Mouse (Mus musculus): ENCODE data around the gene Cep128.
"Not testable (repeated sequence)": the region's sequence is repeated elsewhere in the genome, so short reads cannot be mapped to it uniquely, and the experiment has no call there.

Gene Cep128

DNA sequence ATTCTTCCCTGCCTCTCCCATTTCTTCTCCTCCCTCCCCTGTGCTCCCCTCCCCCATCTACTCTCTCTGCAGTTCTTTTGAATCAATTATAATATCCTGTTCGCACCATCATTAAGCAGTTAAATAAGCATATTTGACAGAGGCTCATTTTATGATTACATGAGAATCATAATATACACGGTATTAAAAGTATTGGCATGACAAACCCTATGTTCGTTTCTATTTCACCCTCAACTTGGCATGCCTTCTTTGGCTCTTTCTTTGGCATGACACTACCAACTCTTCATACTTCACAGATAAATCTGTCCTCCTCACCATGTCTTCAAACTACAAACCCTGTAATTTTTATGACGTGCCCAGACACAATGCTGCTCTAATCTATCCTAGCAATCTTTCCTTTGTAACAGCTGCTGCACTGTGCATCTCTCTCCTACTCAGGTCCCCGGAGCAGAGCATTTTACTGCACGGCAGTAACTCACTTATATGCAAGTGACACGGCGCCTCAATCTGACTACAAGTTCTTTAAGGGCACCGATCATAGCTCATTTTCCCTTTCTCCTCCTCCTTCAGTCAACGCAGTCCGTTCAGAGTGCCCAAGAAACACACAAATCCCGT lies 324.4 kb downstream of the Cep128 start:
- no peak for DNase-seq (ENCODE audit: low spot score)

DNA sequence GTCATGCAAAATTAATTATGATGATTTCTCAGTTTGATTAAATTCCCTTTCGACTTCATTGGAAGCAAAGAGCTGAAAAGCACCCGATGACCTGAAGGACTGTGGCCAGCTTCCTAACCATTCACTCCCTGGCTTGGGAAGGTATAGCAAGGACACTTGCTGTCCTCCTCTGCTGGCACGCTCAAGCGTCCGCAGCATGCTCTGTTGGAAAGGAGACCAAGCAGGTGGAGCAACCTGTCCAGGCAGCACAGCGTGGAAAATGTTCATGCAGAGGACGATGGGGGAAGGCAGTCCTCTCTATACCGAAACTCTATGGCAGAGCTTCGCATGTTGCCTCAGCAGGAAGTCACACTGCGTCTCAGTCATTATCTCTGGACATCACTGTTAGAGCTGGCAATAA lies 327.3 kb downstream of the Cep128 start:
- DNase-seq (ENCODE audit: low spot score) = no peak

DNA sequence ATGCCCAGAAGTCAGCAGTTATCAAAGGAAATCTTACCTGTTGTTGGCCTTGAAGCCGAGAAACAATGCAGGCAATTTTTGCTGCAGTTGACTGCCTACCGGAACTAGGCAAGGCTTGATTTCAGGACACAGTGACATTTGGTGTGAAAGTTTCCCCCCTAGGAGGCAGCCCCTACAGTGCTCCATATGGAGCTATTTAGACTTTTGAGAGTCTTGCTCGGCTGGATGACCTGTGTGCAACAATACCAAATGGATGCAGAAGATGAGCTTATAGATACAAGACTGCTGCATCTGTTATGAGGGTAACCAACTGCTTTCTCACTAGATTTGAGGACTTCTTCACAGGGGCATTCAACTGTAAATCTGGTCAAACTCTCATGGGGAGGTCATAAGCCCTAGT lies 331.9 kb downstream of the Cep128 start:
- no peak for DNase-seq (ENCODE audit: low spot score)

DNA sequence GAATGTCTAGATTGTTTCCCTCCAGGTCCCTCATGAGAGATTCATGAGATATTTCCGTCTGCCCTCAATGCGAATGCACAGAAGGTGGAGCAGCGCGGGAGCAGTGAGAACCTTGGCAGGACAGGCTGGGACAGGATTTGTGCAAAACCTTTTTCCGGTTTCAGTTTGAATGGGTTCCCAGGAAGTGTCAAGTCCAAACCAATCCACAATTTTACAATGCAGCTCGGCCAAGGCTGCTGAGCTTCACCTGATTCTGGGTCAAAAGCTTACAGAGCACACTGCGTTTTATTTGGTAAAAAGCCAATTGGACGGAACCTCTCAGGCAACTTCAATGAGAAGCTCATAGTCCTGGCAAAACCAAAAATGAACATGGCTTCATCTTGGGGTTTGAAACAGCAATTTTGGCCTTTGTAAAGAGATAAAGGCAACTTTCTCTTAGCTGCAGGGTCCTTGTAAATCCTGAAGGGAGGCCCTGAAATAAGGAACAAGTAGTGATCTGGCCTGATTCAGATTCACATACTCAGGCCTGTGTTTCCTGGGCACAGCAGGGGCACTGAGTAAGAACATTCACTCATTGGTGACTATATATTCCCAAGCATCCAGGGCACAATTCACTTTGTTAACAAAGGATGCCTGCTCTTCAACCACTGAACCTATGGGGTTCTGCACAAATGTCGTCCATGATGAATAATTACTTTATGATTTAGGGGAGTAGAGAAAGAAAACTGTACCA lies 333.4 kb downstream of the Cep128 start:
- no peak for DNase-seq (ENCODE audit: low spot score)

DNA sequence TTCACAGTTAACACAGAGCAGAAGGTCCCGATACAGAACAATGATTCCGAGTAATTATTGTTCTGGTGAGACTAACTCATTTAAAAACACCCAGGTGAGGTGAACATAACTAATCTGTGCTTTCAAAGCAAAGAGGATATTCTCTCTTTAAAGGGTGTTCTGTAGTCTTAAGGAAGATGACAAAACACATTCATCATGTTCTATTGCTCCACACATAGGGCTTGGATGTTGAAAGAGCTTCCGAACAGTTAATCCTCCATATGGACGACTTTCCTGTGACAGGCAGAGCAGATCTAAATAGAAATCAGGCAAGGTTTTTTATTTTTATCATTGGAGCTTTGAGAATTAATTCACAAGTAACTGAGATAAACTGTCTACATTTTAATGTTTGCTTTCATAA lies 342.8 kb downstream of the Cep128 start:
- no peak for DNase-seq (ENCODE audit: low spot score)

DNA sequence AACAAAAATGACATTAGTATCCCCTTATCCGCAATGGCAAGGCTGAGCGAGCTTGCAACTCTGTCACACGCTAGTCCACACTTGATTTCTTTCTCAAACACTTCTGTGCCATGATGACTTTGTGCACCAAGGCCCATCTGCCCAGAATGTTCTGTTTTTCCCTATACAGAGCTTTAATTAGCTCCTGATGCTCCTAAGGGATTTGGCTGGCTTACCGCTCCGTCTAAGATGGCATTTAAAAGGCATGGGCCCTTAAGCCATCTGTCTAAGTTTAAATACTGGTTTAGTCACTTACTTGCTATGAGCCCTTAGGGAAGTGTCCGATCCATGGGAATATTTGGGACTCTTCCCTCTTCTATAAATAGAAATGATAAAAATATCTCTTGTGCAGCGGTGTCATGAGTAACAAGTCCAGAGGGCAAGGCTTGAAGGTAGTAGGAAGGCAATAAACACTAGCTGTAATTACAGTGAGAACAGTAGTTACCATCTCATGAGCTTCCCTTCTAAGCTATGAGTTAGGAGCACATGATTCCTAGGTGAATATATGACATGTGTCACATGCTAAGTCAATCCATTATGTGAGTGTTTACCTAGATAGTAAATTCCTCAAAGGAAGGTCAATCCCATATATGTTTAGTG lies 343.8 kb downstream of the Cep128 start:
- no peak for DNase-seq (ENCODE audit: low spot score)

DNA sequence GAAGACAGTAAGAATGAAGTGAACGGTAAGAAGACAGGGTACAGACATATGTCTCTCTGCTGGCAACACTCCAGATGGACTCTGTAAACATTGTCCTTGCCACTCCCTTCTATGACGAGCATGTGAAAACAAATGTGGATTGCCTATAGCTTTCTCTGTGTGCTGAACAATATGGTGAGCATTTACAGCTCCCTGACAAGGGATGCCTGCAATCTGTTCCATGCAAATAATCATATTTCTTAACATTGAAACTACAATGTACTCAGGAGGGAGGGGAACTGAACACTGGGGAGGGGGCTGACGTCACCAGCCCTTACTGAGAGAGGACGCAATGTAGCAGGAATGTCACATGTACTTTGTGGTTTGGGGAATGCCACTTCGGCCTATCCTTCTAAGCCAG lies 355.1 kb downstream of the Cep128 start:
- DNase-seq (ENCODE audit: low spot score) = no peak

DNA sequence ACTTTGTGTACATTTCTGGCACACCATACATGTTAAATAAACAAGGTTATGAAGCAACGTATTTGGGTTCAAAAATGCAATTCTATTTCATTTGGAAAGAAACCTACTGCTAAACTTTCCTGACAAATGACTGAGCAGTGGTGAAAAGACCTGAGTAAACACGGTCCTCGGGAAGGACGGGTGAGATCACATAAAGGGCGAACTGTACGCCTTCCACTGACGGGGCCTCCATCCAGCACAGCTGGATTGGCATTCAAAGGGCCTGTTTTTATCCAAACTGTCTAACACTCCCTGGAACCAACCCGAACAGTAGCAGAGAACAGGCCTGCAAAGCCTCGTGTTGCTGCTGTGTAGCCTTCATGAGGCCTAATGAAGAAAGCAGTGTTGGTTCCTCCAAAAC lies 356.5 kb downstream of the Cep128 start:
- no peak for DNase-seq (ENCODE audit: low spot score)

DNA sequence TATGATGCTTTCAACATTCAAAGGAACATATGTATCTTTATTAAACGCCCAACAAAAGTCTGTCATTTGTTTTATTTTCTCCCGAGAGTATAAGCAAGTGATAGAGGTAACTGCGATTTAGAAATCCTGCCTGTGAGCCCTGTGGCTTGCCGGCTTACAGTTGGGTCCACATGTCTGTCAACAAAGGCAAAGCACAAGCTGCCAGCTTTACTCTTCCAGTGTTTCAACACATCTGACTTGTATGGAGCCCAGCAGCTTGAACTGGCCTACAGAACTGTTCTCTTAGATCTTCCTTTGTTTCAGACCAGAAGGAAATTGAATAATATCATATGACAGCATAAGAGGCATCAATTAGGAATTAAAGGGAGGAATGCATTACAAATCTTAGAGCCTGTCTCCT lies 357.1 kb downstream of the Cep128 start:
- DNase-seq (ENCODE audit: low spot score) = no peak

DNA sequence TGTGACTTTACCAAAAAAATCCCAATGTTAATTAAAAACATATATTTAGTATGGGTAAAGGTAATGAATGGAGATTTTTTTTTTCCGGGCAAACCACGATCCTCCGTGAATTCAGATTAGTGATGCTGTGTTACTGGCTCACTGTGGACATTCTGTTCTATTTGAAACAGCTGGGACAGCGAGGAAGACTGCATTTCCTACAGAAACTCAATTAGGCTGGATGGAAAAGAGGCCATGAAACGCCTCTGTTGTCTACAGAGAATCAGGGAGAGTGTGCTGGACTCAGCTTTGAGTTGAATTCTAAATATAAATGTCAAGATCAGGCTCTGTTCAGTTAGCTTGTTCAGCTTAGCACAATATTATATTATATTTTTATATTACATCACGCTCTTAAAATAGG lies 369.1 kb downstream of the Cep128 start:
- no peak for DNase-seq (ENCODE audit: low spot score)

DNA sequence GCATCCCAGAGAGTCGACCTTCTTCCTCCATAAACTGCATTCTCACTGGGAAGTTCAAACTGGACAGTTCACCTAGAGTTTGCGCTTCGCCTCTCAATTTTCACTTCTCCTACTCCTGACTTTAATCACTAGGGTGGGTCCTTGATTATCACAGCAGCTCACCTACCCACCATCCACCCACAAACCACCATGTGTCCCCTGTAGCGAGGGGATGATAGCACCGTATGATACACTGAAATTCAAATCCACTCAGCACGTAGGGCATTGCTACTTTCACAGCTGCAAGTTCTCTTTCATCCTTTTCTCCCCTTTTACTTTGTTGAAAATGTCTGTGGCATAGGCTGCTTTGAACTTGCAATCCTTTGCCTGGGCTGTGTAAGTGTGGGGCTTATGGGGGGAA lies 371.2 kb downstream of the Cep128 start:
- no peak for DNase-seq (ENCODE audit: low spot score)

DNA sequence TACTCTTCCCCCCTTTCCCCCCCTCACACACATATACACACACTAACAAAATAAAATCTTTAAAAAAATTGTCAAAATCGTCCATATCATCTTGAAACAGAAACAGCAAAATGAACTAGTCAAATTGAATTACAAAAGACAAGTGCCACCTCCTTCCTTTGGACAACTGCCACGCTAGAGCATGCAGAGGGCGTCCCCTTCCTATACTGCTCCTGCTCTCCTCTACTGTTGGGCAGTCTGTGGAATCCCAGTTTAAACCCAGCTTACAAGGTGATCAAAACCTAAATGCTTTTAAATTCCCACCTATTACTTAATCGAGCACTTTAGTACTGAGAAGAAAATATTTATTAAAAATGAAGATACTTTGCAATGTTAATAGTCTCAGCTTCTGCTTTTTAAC lies 372.0 kb downstream of the Cep128 start:
- no peak for DNase-seq (ENCODE audit: low spot score)

DNA sequence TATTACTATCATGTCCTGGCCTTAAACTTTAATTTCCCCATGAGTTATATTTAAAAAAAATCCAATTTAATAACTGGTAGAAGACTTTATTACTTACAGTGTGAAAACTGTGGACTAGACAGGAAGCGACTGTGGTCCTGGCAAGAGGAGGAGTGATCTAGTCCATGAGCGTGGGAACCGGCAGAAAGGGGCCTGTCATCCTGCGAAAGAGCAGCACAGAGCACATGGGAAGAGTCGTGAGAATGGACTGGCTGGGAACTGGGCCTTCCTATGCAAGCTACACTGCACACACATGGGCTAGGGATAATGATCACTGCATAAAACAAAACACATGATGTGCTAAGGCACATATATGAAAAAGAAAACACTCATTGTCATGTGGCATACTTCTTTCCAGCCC lies 375.5 kb downstream of the Cep128 start:
- DNase-seq (ENCODE audit: low spot score) = no peak

DNA sequence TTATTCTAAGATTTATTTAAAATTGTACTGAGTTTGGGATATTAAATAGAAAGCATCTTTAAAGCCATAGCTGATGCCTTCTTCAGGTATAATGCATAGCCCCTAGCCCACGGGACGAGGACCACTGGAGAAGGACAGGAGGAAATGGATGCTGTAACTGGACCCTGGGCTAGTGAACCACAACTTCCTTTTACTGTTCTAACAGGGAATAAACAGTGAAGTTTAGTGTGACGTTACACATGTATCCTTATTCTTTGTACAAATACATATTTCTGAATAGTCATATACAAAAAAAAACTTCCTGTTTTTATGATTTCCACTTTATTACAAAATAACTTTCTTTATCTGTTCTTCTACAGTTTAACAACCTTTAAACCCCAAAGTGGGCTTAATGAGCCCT lies 376.0 kb downstream of the Cep128 start:
- DNase-seq (ENCODE audit: low spot score) = no peak

DNA sequence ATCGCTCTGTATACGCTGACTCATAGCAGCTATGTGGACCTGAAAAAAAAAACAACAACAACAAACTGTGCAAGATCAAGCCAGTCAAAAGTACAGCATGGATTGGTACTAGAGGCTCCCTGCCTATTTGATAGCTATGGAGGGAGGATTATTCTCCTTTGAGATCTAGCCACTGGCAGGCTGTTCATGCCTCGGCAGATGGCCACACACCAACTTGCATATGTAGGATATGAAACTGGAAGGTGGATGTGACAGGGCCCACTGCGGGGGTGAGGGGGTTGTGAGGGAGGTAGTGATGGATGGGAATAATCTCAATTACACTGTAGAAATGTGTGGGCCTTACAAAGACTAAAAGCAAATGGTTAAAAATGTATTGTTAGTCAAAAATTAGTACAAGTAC lies 386.7 kb downstream of the Cep128 start:
- no peak for DNase-seq (ENCODE audit: low spot score)

DNA sequence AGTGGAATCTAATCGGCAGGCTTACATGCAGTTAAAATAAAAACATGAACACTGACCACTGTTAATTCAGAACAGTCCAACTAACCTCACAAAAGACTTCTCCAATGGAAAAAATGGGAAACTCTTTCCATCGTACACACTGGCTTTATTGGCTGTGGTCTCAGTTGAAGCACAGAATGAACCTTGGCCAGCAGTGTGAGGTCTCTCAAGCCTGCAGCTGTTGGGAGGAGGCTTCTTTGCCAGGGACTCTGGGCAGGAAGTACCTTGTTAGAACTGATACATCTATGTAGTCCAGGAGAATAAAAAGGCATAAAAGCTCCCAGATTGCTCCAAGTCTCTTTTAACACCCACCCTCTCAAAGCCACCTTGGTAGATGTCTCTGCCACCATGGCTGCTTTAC lies 390.9 kb downstream of the Cep128 start:
- no peak for DNase-seq (ENCODE audit: low spot score)

DNA sequence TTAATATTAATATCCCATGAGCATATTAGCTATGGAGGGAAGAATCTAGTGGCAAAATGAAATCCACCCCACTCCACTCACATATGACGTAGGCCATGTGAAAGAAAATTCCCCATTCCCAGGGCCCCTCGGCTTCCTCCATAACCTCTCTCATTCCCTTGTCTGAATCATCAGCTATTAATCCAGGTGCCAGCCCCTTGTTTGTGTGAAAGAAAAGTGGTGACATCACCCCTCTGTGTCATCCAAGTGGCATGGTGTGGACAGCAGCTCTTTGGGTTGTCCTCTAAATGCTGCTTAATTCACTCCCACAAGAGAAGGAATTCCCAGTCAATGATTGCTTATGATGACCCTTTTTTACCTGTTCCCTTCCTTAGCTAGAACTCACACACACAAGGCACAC lies 396.4 kb downstream of the Cep128 start:
- DNase-seq (ENCODE audit: low spot score) = no peak

DNA sequence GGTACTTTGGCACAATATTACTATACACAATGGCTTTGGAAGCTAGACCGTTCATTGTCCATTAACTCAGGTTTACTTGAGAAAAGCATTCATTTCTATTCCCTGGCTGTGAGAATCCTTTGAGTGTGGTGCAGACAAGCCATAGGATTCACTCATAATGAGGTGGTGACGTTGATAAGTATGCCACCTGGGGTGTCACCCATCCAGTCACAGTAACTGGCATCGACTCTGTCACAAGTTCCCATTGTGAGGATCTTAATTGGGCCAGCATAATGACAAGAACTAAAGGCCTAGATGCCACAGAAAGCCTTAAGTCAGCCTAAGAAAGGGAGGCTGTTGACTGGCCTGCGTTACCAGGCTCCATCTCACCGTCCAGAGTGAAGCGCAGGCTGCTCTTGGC lies 396.9 kb downstream of the Cep128 start:
- no peak for DNase-seq (ENCODE audit: low spot score)

DNA sequence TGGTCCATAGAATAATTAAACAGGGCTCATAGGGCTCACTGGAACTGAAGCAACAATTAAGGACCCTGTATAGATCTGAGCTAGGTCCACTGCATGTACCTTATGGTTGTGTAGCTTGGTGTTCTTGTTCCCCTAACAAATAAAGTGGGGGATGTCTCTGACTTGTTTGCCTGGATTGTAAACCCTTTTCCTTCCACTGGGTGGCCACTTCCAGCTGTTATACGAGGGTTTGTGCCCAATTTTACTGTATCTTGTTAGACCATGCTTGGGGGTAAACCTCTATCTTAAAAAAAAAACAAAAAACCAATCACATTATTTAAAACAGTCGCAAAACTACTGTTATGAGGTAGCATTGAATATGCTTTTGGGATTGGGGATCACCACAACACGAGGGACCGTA lies 402.2 kb downstream of the Cep128 start:
- no peak for DNase-seq (ENCODE audit: low spot score)

DNA sequence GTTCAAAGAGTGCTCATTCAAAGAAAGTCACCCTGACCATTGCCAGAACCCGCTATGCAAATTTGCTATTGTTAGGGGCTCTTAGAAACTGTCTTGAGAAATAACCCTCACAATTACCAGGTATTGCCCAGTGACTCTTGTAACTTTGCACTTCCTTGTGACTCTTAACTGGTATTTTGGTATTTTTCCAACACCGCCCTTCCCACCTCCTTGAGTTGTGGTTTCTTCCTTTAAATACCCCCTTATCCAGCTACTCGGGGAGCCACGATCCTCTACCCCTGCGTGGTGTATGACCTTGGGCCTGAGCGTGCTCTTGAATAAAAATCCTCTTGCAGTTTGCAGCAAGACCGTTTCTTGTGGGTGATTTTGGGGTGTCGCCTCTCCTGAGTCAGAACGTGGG lies 407.8 kb downstream of the Cep128 start:
- not testable (repeated sequence) for DNase-seq (ENCODE audit: low spot score)

DNA sequence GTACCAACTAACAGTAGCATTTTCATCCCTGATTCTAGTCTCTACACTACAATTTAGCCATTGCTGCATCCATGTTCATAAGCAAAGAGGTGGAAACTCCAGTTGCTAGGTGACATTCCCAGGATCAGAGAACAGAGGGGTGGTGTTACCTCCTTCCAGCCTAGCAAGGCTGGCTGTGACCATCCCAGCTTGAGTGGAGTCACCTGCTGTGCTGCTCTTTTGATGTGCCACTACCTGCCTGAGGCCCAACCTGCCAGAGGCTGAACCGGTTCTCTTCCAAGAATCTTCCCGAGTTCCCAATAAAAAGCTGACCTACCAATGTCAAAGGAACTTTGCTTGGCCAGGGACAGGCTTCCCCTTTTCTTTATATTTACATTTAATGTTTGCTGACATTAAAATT lies 408.8 kb downstream of the Cep128 start:
- no peak for DNase-seq (ENCODE audit: low spot score)

DNA sequence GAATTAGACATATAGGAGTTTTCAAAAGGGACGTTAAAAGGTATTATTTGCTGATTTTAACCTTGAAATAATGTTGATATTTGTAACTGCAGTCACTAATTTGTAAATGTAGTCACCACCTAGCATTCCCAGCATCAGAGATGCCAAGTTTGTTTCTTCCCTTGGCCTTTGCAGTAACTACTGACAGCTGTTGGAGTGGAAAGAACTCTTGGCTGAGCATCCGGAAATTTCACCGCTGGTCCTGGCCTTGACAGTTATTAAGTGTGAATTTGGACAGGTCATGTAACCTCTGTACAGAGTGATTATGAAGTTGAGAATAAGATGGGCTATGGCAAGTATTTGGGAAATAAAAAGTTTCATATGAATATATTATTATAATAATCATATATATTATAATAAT lies 413.1 kb downstream of the Cep128 start:
- no peak for DNase-seq (ENCODE audit: low spot score)

DNA sequence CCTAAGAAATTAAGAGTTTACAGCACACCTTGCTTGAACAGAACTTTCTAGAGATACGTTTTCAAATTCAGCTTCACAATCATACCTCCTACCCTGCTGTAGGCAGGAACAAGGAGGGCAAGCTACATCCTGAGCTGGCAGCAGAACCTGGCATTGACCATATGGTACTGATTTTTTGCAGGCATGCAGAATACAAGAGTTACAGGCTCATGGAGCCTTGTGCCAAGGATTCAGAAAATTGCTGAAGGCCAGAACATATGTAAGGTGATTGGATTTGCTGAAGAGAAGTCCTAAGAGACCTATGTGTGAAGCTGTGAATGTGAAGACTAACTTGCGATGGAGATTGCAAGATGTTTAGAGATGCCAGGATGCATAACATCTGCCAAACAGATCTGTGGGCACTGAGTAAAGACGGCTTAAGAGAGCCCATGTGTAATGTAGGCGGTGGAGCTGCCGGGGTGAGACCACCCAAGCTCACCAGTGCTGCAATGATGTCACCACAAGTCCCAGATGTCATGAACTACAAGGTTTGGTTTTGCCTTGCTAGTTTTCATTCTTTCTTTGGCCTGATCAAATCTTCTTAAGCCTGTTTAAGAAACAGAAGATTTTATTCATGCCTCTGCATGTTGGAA lies 422.7 kb downstream of the Cep128 start:
- DNase-seq (ENCODE audit: low spot score) = no peak
